Mouse (Mus musculus): ENCODE measurements around the gene Il10rb. TPM values are rescaled to one million over a fixed set of nuclear protein-coding genes. Genes with fewer than 3 reads are reported as not detected.

Gene Il10rb
- total RNA-seq, 2 experiments from 2014 or later, result 9.8 to 9.9 TPM

Other genes with a start within 250 kb of the Il10rb start
- gene Olig2, start 180.7 kb upstream of the Il10rb start, total RNA-seq (2021), result 10 to 100 TPM; 19.5 to 22.6 TPM
- 10 to 100 TPM; 67.3 to 77.0 TPM for gene Olig1, start 136.4 kb upstream of the Il10rb start, total RNA-seq (2021)
- gene Ifnar2, start 33.4 kb upstream of the Il10rb start, total RNA-seq (2021), result 10 to 100 TPM; 21.0 to 23.7 TPM
- gene Gm21970, start 14.4 kb upstream of the Il10rb start, total RNA-seq (2021), result not detected
- 10 to 100 TPM; 41.7 to 53.2 TPM for gene Ifnar1, start 79.1 kb downstream of the Il10rb start, total RNA-seq (2021)
- 10 to 100 TPM; 31.3 to 41.2 TPM for gene Ifngr2, start 140.9 kb downstream of the Il10rb start, total RNA-seq (2021)
- 10 to 100 TPM; 87.7 to 92.8 TPM for gene Tmem50b, start 191.6 kb downstream of the Il10rb start, total RNA-seq (2021)
- 1 to 10 TPM; 8.3 to 8.6 TPM for gene Dnajc28, start 212.9 kb downstream of the Il10rb start, total RNA-seq (2021)
- 10 to 100 TPM; 53.0 TPM for gene Gart, start 240.8 kb downstream of the Il10rb start, total RNA-seq (2021)
- 100 to 1,000 TPM; 202 to 210 TPM for gene Son, start 241.3 kb downstream of the Il10rb start, total RNA-seq (2021)